Mouse (Mus musculus) forebrain, embryonic 12.5 days (tissue): ENCODE data around the gene Dcst1. TPM values are rescaled to one million over a fixed set of nuclear protein-coding genes. Genes with fewer than 3 reads are reported as not detected.

Experiments used
- ATAC-seq: fragments of 200-750 bp; cut with Nextera tagmentation; 2 replicates; pipeline ENCODE4 v1.8.0; 2017; ENCODE audit warnings: moderate TSS enrichment; ENCODE audit not compliant: low FRiP score
- H3K27ac ChIP-seq: fragments of 300-500 bp; sonication (generic); 2 replicates; pipeline ENCODE4 v1.5.1; 2016; ENCODE audit warnings: mild to moderate bottlenecking
- H3K27me3 ChIP-seq: fragments of 300-500 bp; sonication (generic); 2 replicates; pipeline ENCODE4 v1.6.1; 2016; ENCODE audit warnings: mild to moderate bottlenecking
- H3K36me3 ChIP-seq: fragments of 300-500 bp; sonication (generic); replicated peaks from 2 replicates; pipeline ENCODE4 v1.6.1; 2016; ENCODE audit warnings: mild to moderate bottlenecking
- H3K4me1 ChIP-seq: fragments of 300-500 bp; sonication (generic); 2 replicates; pipeline ENCODE4 v1.6.1; 2016
- H3K4me2 ChIP-seq: fragments of 300-500 bp; sonication (generic); 2 replicates; pipeline ENCODE4 v1.6.1; 2016; ENCODE audit warnings: mild to moderate bottlenecking, moderate library complexity
- H3K4me3 ChIP-seq: fragments of 300-500 bp; sonication (generic); replicated peaks from 2 replicates; pipeline ENCODE4 v1.5.1; 2016; ENCODE audit warnings: mild to moderate bottlenecking
- H3K9ac ChIP-seq: fragments of 300-500 bp; sonication (generic); 2 replicates; pipeline ENCODE4 v1.6.1; 2016; ENCODE audit warnings: mild to moderate bottlenecking
- H3K9me3 ChIP-seq: fragments of 300-500 bp; sonication (generic); 2 replicates; pipeline ENCODE4 v1.6.1; 2016
- WGBS: fragments of 180-500 bp; shearing (Covaris S2); methylation state at CpG from one replicate; pipeline ENCODE4 v1.1.7; 2016; 5-methylcytosine and 5-hydroxymethylcytosine counted together
- polyA plus RNA-seq: library from polyadenylated mRNA; unstranded; fragments of >200 nt; fragmentation: Nextera tagmentation; extraction: Ambion mirVana; gene quantifications from 2 replicates; pipeline ENCODE4 v1.2.1, GENCODE M21; 2016

Gene Dcst1
- polyA plus RNA-seq, 1 experiment from 2014 or later, result 0.36 TPM

DNA sequence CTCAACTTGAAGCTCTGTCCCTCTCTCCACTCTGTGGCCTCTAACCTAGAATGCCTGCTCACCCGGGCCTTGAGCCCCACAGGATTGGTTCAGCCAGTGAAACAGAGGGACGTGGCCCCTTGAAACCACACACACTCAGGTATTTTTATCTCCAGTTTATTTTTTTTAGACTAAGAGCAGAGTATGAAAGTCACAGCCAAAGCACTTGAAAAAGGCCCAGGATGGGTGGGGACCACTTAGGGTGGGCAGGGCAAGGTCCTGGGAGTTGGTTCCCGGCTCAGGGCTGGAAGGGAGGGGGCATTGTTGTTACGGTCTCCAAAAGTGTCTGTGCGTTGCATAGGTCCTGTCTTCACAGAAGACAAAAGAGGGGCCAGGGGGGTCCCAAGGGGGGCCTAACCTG, 50.7 kb downstream of the Dcst1 start:
- Histone ChIP-seq H3K4me1 (peaks cover 40% of the 10 kb centered on the region), H3K4me2 (no peak overlapping the region), H3K9ac (no peak overlapping the region), H3K27ac (no peak overlapping the region), H3K9me3 (no peaks in the 10 kb centered on the region), H3K27me3 (peaks cover 36% of the 10 kb centered on the region), H3K4me3 (no peak overlapping the region), H3K36me3 (no peaks in the 10 kb centered on the region)
- 70% methylated on average over 5 of the region's 5 CpGs for WGBS
- ATAC-seq, result no peak

DNA sequence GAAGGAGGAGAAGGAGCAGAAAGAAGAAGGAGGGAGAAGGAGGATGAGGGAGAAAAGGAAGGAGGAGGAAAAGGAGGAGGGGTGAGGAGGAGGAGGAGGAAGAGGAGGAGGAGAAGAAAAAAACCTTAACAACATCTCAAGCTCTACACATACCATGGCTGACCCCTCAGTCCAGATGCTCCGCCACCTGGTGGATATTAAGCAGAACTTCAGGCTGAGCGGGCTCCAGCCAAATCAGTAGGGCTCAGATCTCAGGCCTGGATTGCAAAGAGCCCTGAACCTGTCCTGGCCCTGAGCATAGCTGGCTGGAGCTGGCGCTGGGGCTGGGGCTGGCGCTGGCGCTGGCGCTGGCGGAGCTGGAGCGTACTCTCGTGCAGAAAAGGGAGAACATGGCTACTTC, 57.0 kb downstream of the Dcst1 start:
- H3K9me3 ChIP-seq, result no peaks in the 10 kb centered on the region
- H3K4me2 ChIP-seq, result no peak overlapping the region
- no peak overlapping the region for H3K27ac ChIP-seq
- no peak overlapping the region for H3K9ac ChIP-seq
- no peaks in the 10 kb centered on the region for H3K27me3 ChIP-seq
- peak; percentile 84 for ATAC-seq
- 4% methylated on average over 9 of the region's 9 CpGs for WGBS
- H3K4me3 ChIP-seq, result no peak overlapping the region
- no peaks in the 10 kb centered on the region for H3K4me1 ChIP-seq
- no peaks in the 10 kb centered on the region for H3K36me3 ChIP-seq

DNA sequence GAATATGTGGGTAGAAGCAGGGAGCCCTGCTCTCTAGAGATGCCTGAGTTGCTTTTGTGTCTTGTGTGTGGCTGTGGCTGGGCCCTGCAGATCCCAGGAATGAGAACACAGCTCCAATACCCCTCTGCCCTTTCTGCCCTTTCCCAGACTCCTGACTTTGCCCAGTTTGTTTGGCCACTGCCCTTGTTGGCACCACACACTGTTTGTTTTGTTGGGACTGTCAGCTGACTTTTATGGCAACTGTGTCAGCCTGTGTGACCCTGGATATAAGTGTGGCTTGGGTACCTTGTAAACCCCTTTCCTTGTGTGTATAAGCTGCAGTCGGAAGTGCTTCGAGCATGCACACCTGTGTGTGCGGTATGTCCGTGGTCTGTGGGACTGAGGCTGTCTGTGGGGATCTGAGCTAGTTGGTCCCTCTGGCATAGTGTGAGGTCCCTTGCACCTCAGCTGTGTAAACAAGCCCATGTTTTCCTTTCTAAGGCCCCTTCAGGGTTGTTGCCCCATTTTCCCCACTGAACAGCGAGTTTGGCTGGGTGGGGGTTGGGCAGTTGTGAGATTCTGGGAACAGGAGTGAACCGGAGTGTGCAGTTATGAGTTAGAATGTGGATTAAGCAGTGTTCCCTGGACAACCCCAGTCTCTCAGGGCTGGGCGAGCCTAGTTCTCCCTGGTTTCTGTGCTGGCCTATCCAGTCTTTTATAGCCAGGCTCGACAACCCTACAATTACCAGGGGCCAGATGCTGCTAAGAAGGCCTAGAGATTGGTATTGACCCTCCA, 59.3 kb downstream of the Dcst1 start:
- no peak overlapping the region for H3K4me3 ChIP-seq
- no peaks in the 10 kb centered on the region for H3K4me1 ChIP-seq
- 78% methylated on average over 8 of the region's 8 CpGs for WGBS
- no peak overlapping the region for H3K4me2 ChIP-seq
- no peak for ATAC-seq
- no peak overlapping the region; the same call in 1 of the 2 replicates for H3K9ac ChIP-seq
- H3K27me3 ChIP-seq, result peaks cover 5% of the 10 kb centered on the region; the same call in 1 of the 2 replicates
- H3K27ac ChIP-seq, result no peak overlapping the region
- H3K9me3 ChIP-seq, result no peaks in the 10 kb centered on the region
- H3K36me3 ChIP-seq, result no peaks in the 10 kb centered on the region

DNA sequence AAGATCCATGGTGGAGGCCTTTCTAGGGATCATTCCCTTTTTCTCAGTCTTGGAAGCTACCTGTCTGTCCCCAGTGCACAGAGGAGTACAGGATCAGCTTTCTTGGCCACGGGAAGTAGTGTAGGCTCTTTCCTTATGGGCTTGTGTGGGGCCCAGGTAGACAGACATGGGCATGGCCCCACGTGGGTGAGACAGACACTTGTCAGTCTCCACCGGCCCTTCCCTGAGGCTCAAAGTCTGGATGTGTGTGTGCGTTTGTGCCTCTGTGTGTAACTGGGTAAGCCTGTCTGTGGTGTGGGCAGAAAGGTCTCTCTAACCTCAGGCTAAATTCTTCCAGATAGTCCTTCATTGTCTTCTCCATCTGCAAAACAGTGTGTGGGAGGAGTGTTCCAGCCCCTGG, 59.9 kb downstream of the Dcst1 start:
- no peak for ATAC-seq
- Histone ChIP-seq H3K36me3 (no peaks in the 10 kb centered on the region), H3K27ac (no peak overlapping the region), H3K4me1 (no peaks in the 10 kb centered on the region), H3K27me3 (peaks cover 9% of the 10 kb centered on the region), H3K9me3 (no peaks in the 10 kb centered on the region), H3K4me3 (no peak overlapping the region), H3K9ac (no peak overlapping the region), H3K4me2 (no peak overlapping the region)
- 69% methylated on average over 4 of the region's 4 CpGs for WGBS

GRCm38 (mm10) chr3:89304440-89304839, 60.6 kb downstream of the Dcst1 start:
- H3K27me3 ChIP-seq, result peaks cover 10% of the 10 kb centered on the region
- peaks cover 4% of the 10 kb centered on the region; the same call in 1 of the 2 replicates for H3K4me1 ChIP-seq
- 62% methylated on average over 6 of the region's 6 CpGs for WGBS
- no peak for ATAC-seq
- no peak overlapping the region for H3K4me3 ChIP-seq
- H3K9me3 ChIP-seq, result no peaks in the 10 kb centered on the region
- H3K9ac ChIP-seq, result no peak overlapping the region
- no peak overlapping the region for H3K4me2 ChIP-seq
- no peak overlapping the region for H3K27ac ChIP-seq
- no peaks in the 10 kb centered on the region for H3K36me3 ChIP-seq

GRCm38 (mm10) chr3:89300514-89300913, 64.5 kb downstream of the Dcst1 start:
- WGBS, result 64% methylated on average over 2 of the region's 2 CpGs
- no peaks in the 10 kb centered on the region for H3K9me3 ChIP-seq
- ATAC-seq, result no peak
- H3K9ac ChIP-seq, result no peak overlapping the region
- H3K36me3 ChIP-seq, result no peaks in the 10 kb centered on the region
- H3K4me3 ChIP-seq, result no peak overlapping the region
- no peak overlapping the region for H3K27ac ChIP-seq
- peaks cover 30% of the 10 kb centered on the region for H3K27me3 ChIP-seq
- no peak overlapping the region for H3K4me2 ChIP-seq
- H3K4me1 ChIP-seq, result peaks cover 6% of the 10 kb centered on the region; the same call in 1 of the 2 replicates

Other genes starting within 250 kb of the Dcst1 start
- gene Pklr, start 229.1 kb downstream of the Dcst1 start, polyA plus RNA-seq, result 0.09 and 0.22 TPM in 2 replicates
- gene Hcn3, start 205.1 kb downstream of the Dcst1 start, polyA plus RNA-seq, result 11.2 and 15.1 TPM in 2 replicates
- 41.1 and 42.5 TPM in 2 replicates for gene Clk2, start 200.5 kb downstream of the Dcst1 start, polyA plus RNA-seq
- gene Scamp3, start 187.8 kb downstream of the Dcst1 start, polyA plus RNA-seq, result 89.7 and 94.4 TPM in 2 replicates
- gene Fam189b, start 182.1 kb downstream of the Dcst1 start, polyA plus RNA-seq, result 25.6 and 26.3 TPM in 2 replicates
- gene Gba, start 162.3 kb downstream of the Dcst1 start, polyA plus RNA-seq, result 34.3 and 37.4 TPM in 2 replicates
- gene Thbs3, start 150.1 kb downstream of the Dcst1 start, polyA plus RNA-seq, result 95.1 and 97.9 TPM in 2 replicates
- gene Mtx1, start 138.2 kb downstream of the Dcst1 start, polyA plus RNA-seq, result 185 and 194 TPM in 2 replicates
- gene Muc1, start 136.2 kb downstream of the Dcst1 start, polyA plus RNA-seq, result 3.8 and 4.7 TPM in 2 replicates
- gene Krtcap2, start 119.3 kb downstream of the Dcst1 start, polyA plus RNA-seq, result 249 and 252 TPM in 2 replicates
- gene Trim46, start 118.9 kb downstream of the Dcst1 start, polyA plus RNA-seq, result 25.1 and 26.6 TPM in 2 replicates
- 79.1 and 84.3 TPM in 2 replicates for gene Dpm3, start 105.9 kb downstream of the Dcst1 start, polyA plus RNA-seq
- 28.6 and 29.7 TPM in 2 replicates for gene Slc50a1, start 94.7 kb downstream of the Dcst1 start, polyA plus RNA-seq
- gene Efna1, start 84.1 kb downstream of the Dcst1 start, polyA plus RNA-seq, result 9.7 and 12.6 TPM in 2 replicates
- gene Efna3, start 42.3 kb downstream of the Dcst1 start, polyA plus RNA-seq, result 11.9 and 14.9 TPM in 2 replicates
- gene Efna4, start 27.2 kb downstream of the Dcst1 start, polyA plus RNA-seq, result 17.1 and 20.0 TPM in 2 replicates
- gene Adam15, start 15.3 kb downstream of the Dcst1 start, polyA plus RNA-seq, result 22.7 and 28.2 TPM in 2 replicates
- 0.13 and 0.22 TPM in 2 replicates for gene Dcst2, start 3.3 kb downstream of the Dcst1 start, polyA plus RNA-seq
- 0.45 and 0.62 TPM in 2 replicates for gene Zbtb7b, start 29.5 kb upstream of the Dcst1 start, polyA plus RNA-seq
- 0.24 and 2.0 TPM in 2 replicates for gene Lenep, start 37.5 kb upstream of the Dcst1 start, polyA plus RNA-seq
- 32.2 and 33.1 TPM in 2 replicates for gene Flad1, start 46.6 kb upstream of the Dcst1 start, polyA plus RNA-seq
- gene Cks1b, start 53.1 kb upstream of the Dcst1 start, polyA plus RNA-seq, result 363 and 395 TPM in 2 replicates
- gene Shc1, start 53.2 kb upstream of the Dcst1 start, polyA plus RNA-seq, result 28.4 and 30.9 TPM in 2 replicates
- gene Pygo2, start 65.0 kb upstream of the Dcst1 start, polyA plus RNA-seq, result 47.2 and 48.8 TPM in 2 replicates
- 14.4 and 14.7 TPM in 2 replicates for gene Pbxip1, start 71.5 kb upstream of the Dcst1 start, polyA plus RNA-seq
- 65.6 and 66.1 TPM in 2 replicates for gene Pmvk, start 89.3 kb upstream of the Dcst1 start, polyA plus RNA-seq
- 2.0 and 2.3 TPM in 2 replicates for gene Kcnn3, start 154.9 kb upstream of the Dcst1 start, polyA plus RNA-seq